Mouse (Mus musculus): ENCODE measurements around the gene Ufsp2.

Gene Ufsp2

GRCm38 (mm10) chr8:46010746-46011680, 35.7 kb downstream of the Ufsp2 start:
- DNase-seq (ENCODE audit: low spot score in 2 of 2) = peak; percentile 16 to 32

- DNase-seq (ENCODE audit: low spot score in 2 of 2) = peak in 1 of 2 experiments; percentile 15
Measured at GRCm38 (mm10) chr8:46022203-46022602, 46.9 kb downstream of the Ufsp2 start.

DNA sequence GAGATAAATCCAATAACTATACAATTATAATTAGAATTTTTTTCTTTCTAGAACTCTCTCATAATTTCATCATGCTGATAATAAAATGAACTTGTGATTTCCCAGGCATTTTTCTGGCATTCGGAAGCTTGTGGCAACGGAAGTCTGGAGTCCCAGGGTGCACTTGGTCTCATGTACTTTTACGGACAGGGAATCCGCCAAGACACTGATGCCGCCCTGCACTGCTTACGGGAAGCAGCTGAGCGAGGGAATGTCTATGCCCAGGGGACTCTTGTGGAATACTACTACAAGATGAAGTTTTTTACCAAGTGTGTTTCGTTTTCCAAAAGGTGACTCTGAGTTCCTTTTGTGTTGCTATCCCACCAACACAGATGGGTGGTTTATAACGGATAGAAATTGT, 47.4 kb downstream of the Ufsp2 start:
- DNase-seq (ENCODE audit: low spot score in 2 of 2) = no peak

GRCm38 (mm10) chr8:46024392-46024791, 49.1 kb downstream of the Ufsp2 start:
- no peak for DNase-seq (ENCODE audit: low spot score in 2 of 2)

DNA sequence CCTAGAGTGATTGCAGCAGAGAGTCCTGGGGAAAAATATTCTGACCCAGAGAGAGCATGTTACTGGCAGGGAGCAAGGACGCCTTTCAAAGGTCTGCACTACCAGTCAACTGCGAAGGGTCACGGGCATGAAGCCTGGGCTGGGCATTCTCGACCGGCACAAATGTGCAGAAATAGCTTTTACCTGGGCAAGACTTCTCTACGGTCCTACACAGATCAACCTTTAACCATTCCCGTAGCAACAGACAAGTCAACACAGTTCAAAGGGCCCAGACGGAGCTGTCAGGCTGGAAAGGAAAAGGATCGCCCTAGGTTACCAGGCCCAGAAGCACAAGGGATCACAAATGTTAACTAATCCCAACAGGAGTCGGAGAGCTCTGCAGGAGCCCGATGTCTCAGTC, 60.9 kb downstream of the Ufsp2 start:
- DNase-seq (ENCODE audit: low spot score in 2 of 2) = no peak

DNA sequence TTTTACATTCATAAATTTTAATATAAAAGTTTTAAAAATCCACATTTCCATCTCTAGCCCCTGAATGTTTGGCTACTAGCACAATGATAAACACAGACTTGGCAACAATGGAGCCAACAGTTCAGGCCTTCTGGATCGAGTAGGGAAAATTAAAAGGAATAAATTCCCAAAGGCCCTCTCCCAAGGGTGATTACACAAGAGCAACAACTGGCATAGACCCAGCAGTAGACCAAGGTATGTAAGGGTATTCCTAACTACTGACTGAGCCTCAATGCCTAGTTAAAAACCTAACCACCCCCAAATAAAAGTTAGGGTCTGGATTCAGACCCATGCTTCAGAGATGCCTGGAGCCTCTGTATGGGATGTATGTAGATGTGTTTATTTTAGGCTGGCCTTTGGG, 64.3 kb downstream of the Ufsp2 start:
- DNase-seq (ENCODE audit: low spot score in 2 of 2) = no peak

GRCm38 (mm10) chr8:46040260-46040659, 64.9 kb downstream of the Ufsp2 start:
- peak; percentile 23 to 35 for DNase-seq (ENCODE audit: low spot score in 2 of 2)
